Mouse (Mus musculus) intestine, postnatal 0 days (tissue): Measurements from ENCODE around the gene Ska3. TPM values are rescaled to one million over a fixed set of nuclear protein-coding genes. Genes with fewer than 3 reads are reported as not detected.

Experiments used
- ATAC-seq: fragments of 200-750 bp; cut with Nextera tagmentation; 2 replicates; pipeline ENCODE4 v1.8.0; 2017; ENCODE audit warnings: mild to moderate bottlenecking, moderate TSS enrichment, moderate library complexity
- H3K27ac ChIP-seq: fragments of 300-500 bp; sonication (generic); 2 replicates; pipeline ENCODE4 v1.5.1; 2014; ENCODE audit warnings: mild to moderate bottlenecking, low read depth, low read length, moderate library complexity
- H3K27me3 ChIP-seq: fragments of 300-500 bp; sonication (generic); replicated peaks from 2 replicates; pipeline ENCODE4 v1.6.1; 2014; ENCODE audit warnings: low read length, mixed read lengths; ENCODE audit not compliant: control insufficient read depth, insufficient read depth
- H3K36me3 ChIP-seq: fragments of 300-500 bp; sonication (generic); 2 replicates; pipeline ENCODE4 v1.6.1; 2014; ENCODE audit warnings: mild to moderate bottlenecking, moderate library complexity; ENCODE audit not compliant: control insufficient read depth, insufficient read depth
- H3K4me1 ChIP-seq: fragments of 300-500 bp; sonication (generic); replicated peaks from 2 replicates; pipeline ENCODE4 v1.6.1; 2014; ENCODE audit warnings: antibody characterized with exemption, low read length, mixed read lengths; ENCODE audit not compliant: control insufficient read depth, insufficient read depth
- H3K4me2 ChIP-seq: fragments of 300-500 bp; sonication (generic); replicated peaks from 2 replicates; pipeline ENCODE4 v1.6.1; 2014; ENCODE audit warnings: low read depth, mild to moderate bottlenecking, moderate library complexity
- H3K4me3 ChIP-seq: fragments of 300-500 bp; sonication (generic); 2 replicates; pipeline ENCODE4 v1.5.1; 2014; ENCODE audit warnings: low read depth, low read length
- H3K9ac ChIP-seq: fragments of 300-500 bp; sonication (generic); 2 replicates; pipeline ENCODE4 v1.6.1; 2014; ENCODE audit warnings: mild to moderate bottlenecking, low read depth, low read length
- H3K9me3 ChIP-seq: fragments of 300-500 bp; sonication (generic); 2 replicates; pipeline ENCODE4 v1.6.1; 2016; ENCODE audit warnings: mixed run types; ENCODE audit not compliant: control insufficient read depth
- CTCF ChIP-seq: sonication (generic); IDR thresholded peaks from 2 replicates; pipeline ENCODE4 v1.5.1; 2016; ENCODE audit warnings: low read depth, mild to moderate bottlenecking, control low read depth, antibody characterized with exemption, moderate library complexity
- WGBS: fragments of 180-500 bp; shearing (Covaris S2); extraction: QIAGEN DNeasy Blood & Tissue Kit; methylation state at CpG from one replicate; pipeline ENCODE4 v1.1.7; 2014; 5-methylcytosine and 5-hydroxymethylcytosine counted together
- microRNA-seq: library from miRNA; unstranded; fragments of <30 nt; microRNA quantifications from one replicate; pipeline ENCODE4, GENCODE M21; 2016
- polyA plus RNA-seq: library from polyadenylated mRNA; unstranded; fragments of >200 nt; fragmentation: Nextera tagmentation; extraction: Ambion mirVana; gene quantifications from 2 replicates; pipeline ENCODE4 v1.2.1, GENCODE M21; 2015

Gene Ska3
- polyA plus RNA-seq, 1 experiment from 2014 or later = 5.8 TPM

GRCm38 (mm10) chr14:57787406-57787805 lies 38.6 kb downstream of the Ska3 start:
- H3K4me3 ChIP-seq = no peak overlapping the region
- no peak for ATAC-seq
- H3K9ac ChIP-seq = no peak overlapping the region
- no peaks in the 10 kb centered on the region for H3K9me3 ChIP-seq
- no peak overlapping the region for H3K27ac ChIP-seq
- WGBS = 54% methylated on average over 4 of the region's 4 CpGs
- 0 out of 2 replicates have a peak, but pooled peaks cover 3% of the 10 kb centered on the region for H3K4me1 ChIP-seq
- no peak overlapping the region for H3K4me2 ChIP-seq
- no peaks in the 10 kb centered on the region for H3K27me3 ChIP-seq
- no peaks in the 10 kb centered on the region for H3K36me3 ChIP-seq
- TF ChIP-seq CTCF = no peak

DNA sequence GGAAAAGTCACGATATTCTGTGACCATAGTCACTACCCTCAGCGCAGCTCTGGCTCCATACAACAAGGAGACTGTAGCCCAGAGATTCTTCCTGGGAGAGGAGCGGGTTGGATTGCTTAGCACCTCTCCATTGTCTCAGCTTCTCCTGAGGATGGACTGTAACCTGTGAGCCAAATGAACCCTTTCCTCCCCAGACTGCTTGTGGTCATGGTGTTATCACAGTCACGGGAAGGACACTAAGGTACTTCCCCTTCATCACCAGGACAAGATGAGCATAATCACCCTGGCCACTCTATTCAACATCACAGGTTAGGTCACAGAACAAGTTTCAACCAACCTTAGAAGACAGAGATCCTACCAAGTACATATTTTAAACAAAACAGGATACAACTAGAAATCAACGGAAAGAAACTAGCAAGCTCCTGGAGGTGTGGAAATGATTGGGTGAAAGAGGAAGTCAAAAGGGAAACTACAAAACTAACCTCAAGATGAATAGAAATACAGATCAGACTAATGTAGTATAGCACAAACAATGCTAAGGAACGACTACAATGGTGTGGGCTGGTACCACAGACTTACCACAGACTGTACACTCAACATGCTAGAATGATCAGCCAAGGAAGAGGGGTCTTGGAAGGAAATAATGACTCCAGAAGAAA lies 53.7 kb downstream of the Ska3 start:
- H3K4me3 ChIP-seq = no peak overlapping the region
- no peak for ATAC-seq
- WGBS = 77% methylated on average over 6 of the region's 6 CpGs
- no peaks in the 10 kb centered on the region for H3K27me3 ChIP-seq
- no peaks in the 10 kb centered on the region for H3K9me3 ChIP-seq
- no peak overlapping the region for H3K27ac ChIP-seq
- no peak overlapping the region for H3K9ac ChIP-seq
- H3K4me1 ChIP-seq = no peaks in the 10 kb centered on the region
- no peak for TF ChIP-seq CTCF
- no peak overlapping the region for H3K4me2 ChIP-seq
- H3K36me3 ChIP-seq = no peaks in the 10 kb centered on the region

GRCm38 (mm10) chr14:57769102-57769501 lies 56.9 kb downstream of the Ska3 start:
- TF ChIP-seq CTCF = no peak
- H3K4me1 ChIP-seq = no peaks in the 10 kb centered on the region
- H3K9ac ChIP-seq = no peak overlapping the region
- H3K4me2 ChIP-seq = no peak overlapping the region
- H3K36me3 ChIP-seq = no peaks in the 10 kb centered on the region
- H3K9me3 ChIP-seq = no peaks in the 10 kb centered on the region
- no peak overlapping the region for H3K4me3 ChIP-seq
- no peak for ATAC-seq
- 90% methylated on average over 5 of the region's 5 CpGs for WGBS
- H3K27ac ChIP-seq = no peak overlapping the region
- H3K27me3 ChIP-seq = no peaks in the 10 kb centered on the region

DNA sequence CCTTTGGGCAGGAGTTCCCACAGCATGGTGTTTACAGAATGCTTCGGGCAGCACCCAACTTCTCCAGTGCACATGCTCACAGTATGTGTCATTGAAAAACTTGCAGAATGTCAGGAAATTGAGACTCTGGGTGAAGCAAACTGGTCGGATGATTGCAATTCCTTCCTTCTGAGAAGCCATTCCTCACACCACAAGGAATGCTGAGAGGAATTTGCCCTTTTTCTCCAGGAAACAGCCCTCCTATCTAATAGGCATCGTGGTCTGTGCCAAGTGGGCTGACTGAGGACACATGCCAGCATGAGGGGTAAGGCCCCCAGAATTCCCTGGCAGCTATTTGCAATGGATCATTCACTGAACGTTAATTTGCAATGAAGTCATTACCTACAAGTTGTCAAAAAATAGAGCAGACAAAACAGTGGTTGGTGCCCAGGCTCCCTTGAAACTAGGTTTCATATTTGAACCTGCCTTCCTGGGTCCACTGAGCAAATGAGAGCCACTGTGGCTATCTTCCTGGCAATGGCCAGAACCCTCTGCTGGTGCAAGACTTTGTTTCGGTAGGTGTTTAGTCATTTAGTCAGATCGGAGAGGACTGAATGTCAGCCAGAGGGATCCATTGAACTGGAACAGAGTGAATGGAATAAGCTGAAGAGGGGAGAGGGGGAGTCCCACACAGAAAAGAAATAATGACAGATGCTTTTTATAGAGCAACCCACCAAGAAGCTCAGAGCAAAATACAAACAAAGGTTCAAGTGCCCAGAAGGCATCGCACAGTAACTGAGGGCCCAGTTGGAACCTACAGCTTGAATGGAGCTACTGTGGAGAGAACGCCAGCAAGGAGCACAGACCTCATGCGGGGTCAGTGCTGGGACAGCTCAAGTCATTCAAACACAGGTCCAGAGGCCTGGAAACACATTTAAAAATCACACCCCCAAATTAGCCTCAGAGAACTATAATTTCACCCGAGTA lies 65.3 kb downstream of the Ska3 start:
- no peak for TF ChIP-seq CTCF
- Histone ChIP-seq H3K27ac (no peak overlapping the region), H3K9ac (no peak overlapping the region), H3K4me2 (no peak overlapping the region), H3K36me3 (no peaks in the 10 kb centered on the region), H3K4me1 (no peaks in the 10 kb centered on the region), H3K9me3 (no peaks in the 10 kb centered on the region), H3K4me3 (no peak overlapping the region), H3K27me3 (no peaks in the 10 kb centered on the region)
- WGBS = 72% methylated on average over 10 of the region's 10 CpGs
- no peak for ATAC-seq

DNA sequence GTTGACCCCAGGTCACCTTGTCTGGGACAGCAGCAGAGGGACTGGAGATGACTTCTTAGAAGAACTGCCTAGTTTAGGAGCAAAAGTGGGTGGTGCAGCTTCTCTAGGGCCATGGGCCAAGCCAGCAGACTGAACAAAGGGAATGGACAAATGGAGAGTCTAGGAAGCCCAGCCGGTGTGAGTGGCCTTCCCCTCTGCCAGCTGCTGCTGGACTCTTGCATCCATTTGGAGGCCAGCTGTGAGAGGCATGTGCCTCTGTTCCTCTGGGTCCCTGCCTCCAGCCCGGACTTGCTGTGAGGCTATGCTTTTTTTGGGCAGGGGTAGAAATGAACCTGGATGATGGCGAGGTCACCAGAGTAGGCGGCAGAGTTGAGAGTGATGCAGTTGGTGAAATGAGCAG lies 67.7 kb downstream of the Ska3 start, which contains the start of gene Lats2:
Gene Lats2 (minus strand): TSS at position 152 of the 400 bp plus-strand sequence.
- WGBS = 90% methylated on average over 4 of the region's 4 CpGs
- no peak for ATAC-seq

More for the DNA sequence above, 67.7 kb downstream of the Ska3 start, which contains the start of gene Lats2:
- no peaks in the 10 kb centered on the region for H3K36me3 ChIP-seq
- H3K4me1 ChIP-seq = no peaks in the 10 kb centered on the region
- H3K9ac ChIP-seq = no peak within 1 kb of the TSS
- H3K4me3 ChIP-seq = no peak within 1 kb of the TSS
- H3K4me2 ChIP-seq = no peak within 1 kb of the TSS
- no peaks in the 10 kb centered on the region for H3K9me3 ChIP-seq
- H3K27me3 ChIP-seq = no peaks in the 10 kb centered on the region
- no peak for TF ChIP-seq CTCF
- H3K27ac ChIP-seq = no peak within 1 kb of the TSS

Small RNA genes within 50 kb of the gene (microRNA-seq; reads per million reads assigned to microRNA genes)
- not detected for gene Mir3077

Other genes starting within 250 kb of the Ska3 start
- gene Xpo4, start 160.8 kb downstream of the Ska3 start, polyA plus RNA-seq = 6.2 and 7.3 TPM in 2 replicates
- not detected in 2 replicates for gene Gm49361, start 80.1 kb downstream of the Ska3 start, polyA plus RNA-seq
- 8.6 and 9.6 TPM in 2 replicates for gene Lats2, start 67.8 kb downstream of the Ska3 start, polyA plus RNA-seq
- gene Sap18, start 28.0 kb downstream of the Ska3 start, polyA plus RNA-seq = 11.1 and 11.9 TPM in 2 replicates
- 211 and 220 TPM in 2 replicates for gene Mrpl57, start within 50 bp of the Ska3 start, polyA plus RNA-seq
- gene Zdhhc20, start 64.1 kb upstream of the Ska3 start, polyA plus RNA-seq = 28.8 and 32.8 TPM in 2 replicates
- gene Micu2, start 173.1 kb upstream of the Ska3 start, polyA plus RNA-seq = 66.5 and 70.0 TPM in 2 replicates
- gene Fgf9, start 244.4 kb upstream of the Ska3 start, polyA plus RNA-seq = 5.7 TPM in 2 replicates